Comparison of ENCODE assay signal across 8 mouse cellular contexts in genomic region chrX:136708782-136709181, GRCm38 (mm10). TPM values are rescaled to one million over a fixed set of nuclear protein-coding genes. Genes with fewer than 3 reads are reported as not detected.
DNase-seq lines count a peak whose midpoint lies in the region; ATAC-seq and TF ChIP-seq lines count a peak whose summit lies in the region.

No protein-coding gene starts in this region.

- intact Hi-C loops in heart, adult 2 months (cut with DNase I): no loop called here

- no peak for TF ChIP-seq EP300 in heart, adult 2 months (IDR thresholded peaks at IDR 0.05; ENCODE audit: insufficient read depth, low read depth, low read length)
- no peak for TF ChIP-seq EP300 in stomach, postnatal 0 days (optimal IDR thresholded peaks at IDR 0.05)

- no peak for DNase-seq in heart, adult 2 months
- no peak for DNase-seq in heart, postnatal 4 days
- peak in 1 of 2 experiments; percentile 12 for DNase-seq in cerebellum, adult 2 months
- DNase-seq in stomach, postnatal 0 days (ENCODE audit: low spot score): no peak
- DNase-seq in layer of hippocampus, adult 8-10 months (ENCODE audit: low spot score in 2 of 2): no peak

- ATAC-seq in heart, embryonic 15.5 days (replicated peaks; ENCODE audit: insufficient number of reproducible peaks, insufficient read depth, low FRiP score, low read depth): no peak
- no peak for ATAC-seq in liver, embryonic 15.5 days (ENCODE audit: insufficient read depth)
- ATAC-seq in stomach, postnatal 0 days (ENCODE audit: low FRiP score, low TSS enrichment): no peak
- ATAC-seq in megakaryocyte, adult 5-6 weeks (ENCODE audit: poor library complexity, severe bottlenecking): no peak

- H3K36me3 ChIP-seq in heart, adult 2 months (ENCODE audit: control insufficient read depth, insufficient read depth, low read length): no peaks in the 10 kb centered on the region
- H3K36me3 ChIP-seq in heart, embryonic 15.5 days: no peaks in the 10 kb centered on the region
- H3K36me3 ChIP-seq in liver, embryonic 15.5 days (replicated peaks): no peaks in the 10 kb centered on the region
- H3K36me3 ChIP-seq in stomach, postnatal 0 days (ENCODE audit: control insufficient read depth, insufficient read depth, low read length): no peaks in the 10 kb centered on the region

- no peak for TF ChIP-seq CTCF in heart, adult 2 months (IDR thresholded peaks at IDR 0.05)
- TF ChIP-seq CTCF in cerebellum, adult 2 months (IDR thresholded peaks at IDR 0.05; ENCODE audit: borderline replicate concordance, insufficient read depth, low read depth, low read length): no peak
- TF ChIP-seq CTCF in stomach, postnatal 0 days (IDR thresholded peaks at IDR 0.05; ENCODE audit: low read depth): no peak

- peak overlapping the region; percentile 29; the same call in 1 of the 2 replicates for H3K9ac ChIP-seq in heart, adult 2 months (ENCODE audit: low read depth, low read length)
- peak overlapping the region; percentile 56 for H3K9ac ChIP-seq in heart, embryonic 15.5 days
- H3K9ac ChIP-seq in liver, embryonic 15.5 days: no peak overlapping the region
- peak overlapping the region; percentile 61 for H3K9ac ChIP-seq in stomach, postnatal 0 days (ENCODE audit: low read length)

- H3K27me3 ChIP-seq in heart, adult 2 months (ENCODE audit: control insufficient read depth, insufficient read depth, low read length): no peaks in the 10 kb centered on the region
- no peaks in the 10 kb centered on the region for H3K27me3 ChIP-seq in cerebellum, adult 2 months (ENCODE audit: control insufficient read depth, insufficient read depth, low read length)
- H3K27me3 ChIP-seq in heart, embryonic 15.5 days: no peaks in the 10 kb centered on the region
- no peaks in the 10 kb centered on the region; the same call in 1 of the 2 replicates for H3K27me3 ChIP-seq in liver, embryonic 15.5 days
- H3K27me3 ChIP-seq in stomach, postnatal 0 days (ENCODE audit: control insufficient read depth, insufficient read depth, low read length): no peaks in the 10 kb centered on the region

- no peaks in the 10 kb centered on the region for H3K79me2 ChIP-seq in heart, adult 2 months (replicated peaks; ENCODE audit: control insufficient read depth, insufficient read depth, low read length)

- TF ChIP-seq POLR2A in heart, adult 2 months (IDR thresholded peaks at IDR 0.05; ENCODE audit: insufficient read depth, low read depth, low read length): no peak
- no peak for TF ChIP-seq POLR2A in cerebellum, adult 2 months (IDR thresholded peaks at IDR 0.05; ENCODE audit: borderline replicate concordance, insufficient read depth, low read length)

- no peaks in the 10 kb centered on the region for H3K4me1 ChIP-seq in heart, adult 2 months (ENCODE audit: control insufficient read depth, insufficient read depth, low read length)
- no peaks in the 10 kb centered on the region for H3K4me1 ChIP-seq in cerebellum, adult 2 months (ENCODE audit: control insufficient read depth, insufficient read depth, low read length)
- H3K4me1 ChIP-seq in heart, embryonic 15.5 days (replicated peaks): no peaks in the 10 kb centered on the region
- no peaks in the 10 kb centered on the region for H3K4me1 ChIP-seq in liver, embryonic 15.5 days (replicated peaks)
- H3K4me1 ChIP-seq in stomach, postnatal 0 days (replicated peaks; ENCODE audit: control insufficient read depth, insufficient read depth): no peaks in the 10 kb centered on the region

- WGBS in heart, adult 2 months: 28% methylated on average over 14 of the region's 14 CpGs
- 13% methylated on average over 14 of the region's 14 CpGs for WGBS in cerebellum, adult 2 months
- WGBS in heart, embryonic 15.5 days: 25% methylated on average over 14 of the region's 14 CpGs
- WGBS in liver, embryonic 15.5 days (ENCODE audit: insufficient replicate concordance): 27% methylated on average over 14 of the region's 14 CpGs
- 22% methylated on average over 14 of the region's 14 CpGs for WGBS in stomach, postnatal 0 days

- H3K9me3 ChIP-seq in heart, embryonic 15.5 days (replicated peaks): no peaks in the 10 kb centered on the region
- no peaks in the 10 kb centered on the region for H3K9me3 ChIP-seq in liver, embryonic 15.5 days (replicated peaks)
- no peaks in the 10 kb centered on the region for H3K9me3 ChIP-seq in stomach, postnatal 0 days (ENCODE audit: control insufficient read depth, low read length)

- H3K4me2 ChIP-seq in heart, embryonic 15.5 days: peak overlapping the region; percentile 59
- H3K4me2 ChIP-seq in liver, embryonic 15.5 days: peak overlapping the region; percentile 57
- H3K4me2 ChIP-seq in stomach, postnatal 0 days (replicated peaks; ENCODE audit: low read depth): peak overlapping the region; percentile 55

- peak overlapping the region; percentile 55 for H3K4me3 ChIP-seq in heart, adult 2 months
- peak overlapping the region; percentile 83 for H3K4me3 ChIP-seq in cerebellum, adult 2 months (replicated peaks; ENCODE audit: insufficient read depth, low read depth, low read length)
- peak overlapping the region; percentile 62 for H3K4me3 ChIP-seq in heart, embryonic 15.5 days
- H3K4me3 ChIP-seq in liver, embryonic 15.5 days (replicated peaks): peak overlapping the region; percentile 48
- peak overlapping the region; percentile 45 for H3K4me3 ChIP-seq in stomach, postnatal 0 days (ENCODE audit: low read depth, low read length)

- H3K27ac ChIP-seq in heart, adult 2 months: peak overlapping the region; percentile 61
- H3K27ac ChIP-seq in cerebellum, adult 2 months (ENCODE audit: insufficient read depth, low read length): peak overlapping the region; percentile 38
- peak overlapping the region; percentile 80 for H3K27ac ChIP-seq in heart, embryonic 15.5 days
- H3K27ac ChIP-seq in liver, embryonic 15.5 days (replicated peaks): no peak overlapping the region
- peak overlapping the region; percentile 73 for H3K27ac ChIP-seq in stomach, postnatal 0 days (replicated peaks)

RNA-seq across cellular contexts. Expression of gene Tceal1, which starts 1.0 kb away (rescaled TPM):
- total RNA-seq in heart, adult 2 months (2021): 1 to 10 TPM; 4.8 TPM
- polyA plus RNA-seq in heart, adult 2 months (2012; rRNA removed): 2.0 and 3.2 TPM in 2 replicates
- 1 to 10 TPM; 7.4 to 7.7 TPM for total RNA-seq in heart, postnatal 4 days (2021)
- 17.5 and 18.7 TPM in 2 replicates for polyA plus RNA-seq in cerebellum, adult 2 months (2012; rRNA removed)
- polyA plus RNA-seq in heart, embryonic 15.5 days (2015; fragmentation: Nextera tagmentation; extraction: Ambion mirVana): 9.0 and 10.6 TPM in 2 replicates
- 0.78 and 0.97 TPM in 2 replicates for polyA plus RNA-seq in liver, embryonic 15.5 days (2015; fragmentation: Nextera tagmentation; extraction: Ambion mirVana)
- 7.6 and 8.2 TPM in 2 replicates for polyA plus RNA-seq in stomach, postnatal 0 days (2015; fragmentation: Nextera tagmentation; extraction: Ambion mirVana)
- total RNA-seq in megakaryocyte, adult 5-6 weeks (2015): 0.16 TPM in 1 of 2 replicates, not detected in the other
- 0.11 TPM in 1 of 2 replicates, not detected in the other for total RNA-seq in megakaryocyte, adult 5-6 weeks (2017)
- 10 to 100 TPM; 13.1 to 16.4 (median 15.0) TPM for total RNA-seq in layer of hippocampus, adult 8-10 months (2022)

RNA-seq across cellular contexts. Expression of gene Morf4l2, which starts 34.7 kb away (rescaled TPM):
- 10 to 100 TPM; 76.0 to 90.4 TPM for total RNA-seq in heart, adult 2 months (2021)
- polyA plus RNA-seq in heart, adult 2 months (2012; rRNA removed): 27.5 and 60.8 TPM in 2 replicates
- total RNA-seq in heart, postnatal 4 days (2021): 100 to 1,000 TPM; 223 to 227 TPM
- 223 and 236 TPM in 2 replicates for polyA plus RNA-seq in cerebellum, adult 2 months (2012; rRNA removed)
- 302 and 318 TPM in 2 replicates for polyA plus RNA-seq in heart, embryonic 15.5 days (2015; fragmentation: Nextera tagmentation; extraction: Ambion mirVana)
- 174 and 179 TPM in 2 replicates for polyA plus RNA-seq in liver, embryonic 15.5 days (2015; fragmentation: Nextera tagmentation; extraction: Ambion mirVana)
- polyA plus RNA-seq in stomach, postnatal 0 days (2015; fragmentation: Nextera tagmentation; extraction: Ambion mirVana): 303 and 335 TPM in 2 replicates
- 95.1 and 96.8 TPM in 2 replicates for total RNA-seq in megakaryocyte, adult 5-6 weeks (2015)
- 258 and 278 TPM in 2 replicates for total RNA-seq in megakaryocyte, adult 5-6 weeks (2017)
- total RNA-seq in layer of hippocampus, adult 8-10 months (2022): 100 to 1,000 TPM; 325 to 385 (median 347) TPM
